Comparison of ENCODE assay signal across 8 mouse cellular contexts in genomic region chr13:111680679-111681078, GRCm38 (mm10). TPM values are rescaled to one million over a fixed set of nuclear protein-coding genes. Genes with fewer than 3 reads are reported as not detected.
DNase-seq lines count a peak whose midpoint lies in the region; ATAC-seq and TF ChIP-seq lines count a peak whose summit lies in the region.

Gene Mier3, plus strand, starts transcription at chr13:111680979.

- no peak for DNase-seq in gastrocnemius, postnatal 10 days
- no peak for DNase-seq in gastrocnemius, adult 18-20 months (ENCODE audit: low spot score)
- DNase-seq in forebrain, postnatal 0 days: no peak
- no peak for DNase-seq in layer of hippocampus, postnatal 10 days (ENCODE audit: low spot score in 2 of 2)
- DNase-seq in midbrain, postnatal 0 days (ENCODE audit: low spot score): no peak
- no peak for DNase-seq in right cerebral cortex, postnatal 25 days
- DNase-seq in lung, postnatal 4 days: no peak

- H3K9ac ChIP-seq in forebrain, postnatal 0 days: no peak within 1 kb of the TSS
- H3K9ac ChIP-seq in midbrain, postnatal 0 days (replicated peaks; ENCODE audit: low read length, poor library complexity, severe bottlenecking): no peak within 1 kb of the TSS

- H3K9me3 ChIP-seq in forebrain, postnatal 0 days (ENCODE audit: low read length): no peaks in the 10 kb centered on the region
- no peaks in the 10 kb centered on the region for H3K9me3 ChIP-seq in midbrain, postnatal 0 days (ENCODE audit: low read length)

- no peaks in the 10 kb centered on the region for H3K4me1 ChIP-seq in forebrain, postnatal 0 days (ENCODE audit: insufficient read depth)
- H3K4me1 ChIP-seq in midbrain, postnatal 0 days (ENCODE audit: insufficient read depth, low read length): no peaks in the 10 kb centered on the region

- no peak for TF ChIP-seq CTCF in forebrain, postnatal 0 days (IDR thresholded peaks at IDR 0.05; ENCODE audit: low read depth)
- no peak for TF ChIP-seq CTCF in midbrain, postnatal 0 days (IDR thresholded peaks at IDR 0.05)

- H3K36me3 ChIP-seq in forebrain, postnatal 0 days (ENCODE audit: insufficient read depth): no peaks in the 10 kb centered on the region
- no peaks in the 10 kb centered on the region for H3K36me3 ChIP-seq in midbrain, postnatal 0 days (ENCODE audit: insufficient read depth, low read length)

- ATAC-seq in activated CD4-positive, CD25-positive, alpha-beta regulatory T cell, adult 4 months: no peak
- no peak for ATAC-seq in forebrain, postnatal 0 days
- ATAC-seq in midbrain, postnatal 0 days (ENCODE audit: low FRiP score): no peak

- H3K4me2 ChIP-seq in forebrain, postnatal 0 days (ENCODE audit: low read depth): no peak within 1 kb of the TSS
- no peak within 1 kb of the TSS for H3K4me2 ChIP-seq in midbrain, postnatal 0 days (ENCODE audit: low read depth, low read length, poor library complexity, severe bottlenecking)

- H3K27ac ChIP-seq in forebrain, postnatal 0 days (ENCODE audit: low read depth, low read length): no peak within 1 kb of the TSS
- H3K27ac ChIP-seq in midbrain, postnatal 0 days (ENCODE audit: low read depth, low read length): no peak within 1 kb of the TSS

- H3K4me3 ChIP-seq in forebrain, postnatal 0 days (ENCODE audit: low read depth, low read length): no peak within 1 kb of the TSS
- H3K4me3 ChIP-seq in midbrain, postnatal 0 days (ENCODE audit: low read depth, low read length): no peak within 1 kb of the TSS

- 89% methylated on average over 4 of the region's 4 CpGs for WGBS in forebrain, postnatal 0 days
- 94% methylated on average over 4 of the region's 4 CpGs for WGBS in midbrain, postnatal 0 days

- H3K27me3 ChIP-seq in forebrain, postnatal 0 days (ENCODE audit: insufficient read depth, low read length): no peaks in the 10 kb centered on the region
- no peaks in the 10 kb centered on the region for H3K27me3 ChIP-seq in midbrain, postnatal 0 days (ENCODE audit: insufficient read depth, low read length)

RNA-seq across cellular contexts. Expression of gene Mier3, which starts in this region (rescaled TPM):
- total RNA-seq in gastrocnemius, postnatal 10 days (2021): 10 to 100 TPM; 16.0 to 19.0 TPM
- total RNA-seq in gastrocnemius, adult 18-20 months (2021): 10 to 100 TPM in 1 of 2 experiments, 1 to 10 TPM in 1; 9.4 to 12.4 TPM
- polyA plus RNA-seq in activated CD4-positive, CD25-positive, alpha-beta regulatory T cell, adult 4 months (2017; shearing (Covaris generic)): 10 to 100 TPM; 15.6 to 18.9 TPM
- total RNA-seq in forebrain, postnatal 0 days (2014; rRNA removed): 26.9 and 41.3 TPM in 2 replicates
- 11.0 and 15.0 TPM in 2 replicates for polyA plus RNA-seq in forebrain, postnatal 0 days (2015; fragmentation: Nextera tagmentation; extraction: Ambion mirVana)
- 10 to 100 TPM; 26.9 to 31.8 TPM for total RNA-seq in layer of hippocampus, postnatal 10 days (2021)
- total RNA-seq in midbrain, postnatal 0 days (2014; rRNA removed): 29.2 and 32.6 TPM in 2 replicates
- polyA plus RNA-seq in midbrain, postnatal 0 days (2015; fragmentation: Nextera tagmentation; extraction: Ambion mirVana): 13.6 and 14.6 TPM in 2 replicates
